Mouse (Mus musculus) limb, embryonic 12.5 days (tissue): ENCODE data around the gene Abhd18. TPM values are rescaled to one million over a fixed set of nuclear protein-coding genes. Genes with fewer than 3 reads are reported as not detected.
"Not testable (repeated sequence)": the region's sequence is repeated elsewhere in the genome, so short reads cannot be mapped to it uniquely, and the experiment has no call there.

Source experiments
- ATAC-seq: fragments of 200-750 bp; cut with Nextera tagmentation; 2 replicates; pipeline ENCODE4 v1.8.0; 2017; ENCODE audit warnings: low read depth, moderate TSS enrichment; ENCODE audit not compliant: insufficient number of reproducible peaks, insufficient read depth, low FRiP score, low TSS enrichment
- H3K27ac ChIP-seq: fragments of 300-500 bp; sonication (generic); 2 replicates; pipeline ENCODE4 v1.5.1; 2016; ENCODE audit warnings: mild to moderate bottlenecking, moderate library complexity
- H3K27me3 ChIP-seq: fragments of 300-500 bp; sonication (generic); 2 replicates; pipeline ENCODE4 v1.6.1; 2016; ENCODE audit warnings: mild to moderate bottlenecking, moderate library complexity
- H3K36me3 ChIP-seq: fragments of 300-500 bp; sonication (generic); 2 replicates; pipeline ENCODE4 v1.6.1; 2016; ENCODE audit warnings: mild to moderate bottlenecking, moderate library complexity
- H3K4me1 ChIP-seq: fragments of 300-500 bp; sonication (generic); replicated peaks from 2 replicates; pipeline ENCODE4 v1.6.1; 2016
- H3K4me2 ChIP-seq: fragments of 300-500 bp; sonication (generic); 2 replicates; pipeline ENCODE4 v1.6.1; 2016; ENCODE audit warnings: mild to moderate bottlenecking, moderate library complexity
- H3K4me3 ChIP-seq: fragments of 300-500 bp; sonication (generic); replicated peaks from 2 replicates; pipeline ENCODE4 v1.5.1; 2016; ENCODE audit warnings: mild to moderate bottlenecking
- H3K9ac ChIP-seq: fragments of 300-500 bp; sonication (generic); replicated peaks from 2 replicates; pipeline ENCODE4 v1.6.1; 2016; ENCODE audit warnings: mild to moderate bottlenecking, moderate library complexity
- H3K9me3 ChIP-seq: fragments of 300-500 bp; sonication (generic); 2 replicates; pipeline ENCODE4 v1.6.1; 2016; ENCODE audit warnings: mild to moderate bottlenecking, moderate library complexity
- WGBS: fragments of 180-500 bp; shearing (Covaris S2); methylation state at CpG from one replicate; pipeline ENCODE4 v1.1.7; 2016; 5-methylcytosine and 5-hydroxymethylcytosine counted together
- polyA plus RNA-seq: library from polyadenylated mRNA; unstranded; fragments of >200 nt; fragmentation: Nextera tagmentation; extraction: Ambion mirVana; gene quantifications from 2 replicates; pipeline ENCODE4 v1.2.1, GENCODE M21; 2016

Gene Abhd18
- polyA plus RNA-seq = 7.3 and 11.3 TPM in 2 replicates

- ATAC-seq, H3K9me3 ChIP-seq, H3K27me3 ChIP-seq, H3K36me3 ChIP-seq, H3K4me1 ChIP-seq: not testable (repeated sequence)
- Histone ChIP-seq H3K9ac (peak within 1 kb of the TSS; percentile 57), H3K4me2 (peak within 1 kb of the TSS; percentile 65), H3K4me3 (peak within 1 kb of the TSS; percentile 49), H3K27ac (peak within 1 kb of the TSS; percentile 74)
- WGBS = 0% methylated on average over 2 of the region's 4 CpGs
Measured at GRCm38 (mm10) chr3:40846957-40847017, at the start of gene Abhd18. Abhd18 (plus strand) TSS chr3:40846970.

GRCm38 (mm10) chr3:40798054-40798453, 48.7 kb upstream of the Abhd18 start:
- Histone ChIP-seq H3K4me2 (no peak overlapping the region), H3K36me3 (peaks cover 11% of the 10 kb centered on the region; the same call in 1 of the 2 replicates), H3K9me3 (no peaks in the 10 kb centered on the region), H3K27ac (no peak overlapping the region), H3K27me3 (no peaks in the 10 kb centered on the region), H3K9ac (no peak overlapping the region), H3K4me3 (no peak overlapping the region), H3K4me1 (peaks cover 12% of the 10 kb centered on the region)
- 79% methylated on average over 1 of the region's 1 CpGs for WGBS
- ATAC-seq = no peak

GRCm38 (mm10) chr3:40798500-40798899, 48.3 kb upstream of the Abhd18 start:
- Histone ChIP-seq H3K36me3 (peaks cover 11% of the 10 kb centered on the region; the same call in 1 of the 2 replicates), H3K27ac (no peak overlapping the region), H3K9me3 (no peaks in the 10 kb centered on the region), H3K4me2 (no peak overlapping the region), H3K9ac (no peak overlapping the region), H3K4me1 (peaks cover 12% of the 10 kb centered on the region), H3K4me3 (no peak overlapping the region), H3K27me3 (no peaks in the 10 kb centered on the region)
- WGBS = 41% methylated on average over 7 of the region's 7 CpGs
- no peak for ATAC-seq

- H3K27me3 ChIP-seq = no peaks in the 10 kb centered on the region
- peaks cover 12% of the 10 kb centered on the region for H3K4me1 ChIP-seq
- 3% methylated on average over 66 of the region's 66 CpGs for WGBS
- peak within 1 kb of the TSS; percentile 85 for H3K27ac ChIP-seq
- peaks cover 11% of the 10 kb centered on the region; the same call in 1 of the 2 replicates for H3K36me3 ChIP-seq
- peak; percentile 96 for ATAC-seq
- no peaks in the 10 kb centered on the region for H3K9me3 ChIP-seq
- peak within 1 kb of the TSS; percentile 87 for H3K9ac ChIP-seq
- H3K4me2 ChIP-seq = peak within 1 kb of the TSS; percentile 86
- peak within 1 kb of the TSS; percentile 95 for H3K4me3 ChIP-seq
Measured at GRCm38 (mm10) chr3:40799530-40800372, 47.0 kb upstream of the Abhd18 start, which contains the start of gene Plk4. Plk4 (plus strand) TSS chr3:40800019.

GRCm38 (mm10) chr3:40800373-40800823, 46.4 kb upstream of the Abhd18 start:
- no peaks in the 10 kb centered on the region for H3K9me3 ChIP-seq
- ATAC-seq = peak; percentile 86
- peak overlapping the region; percentile 87 for H3K9ac ChIP-seq
- H3K36me3 ChIP-seq = peaks cover 18% of the 10 kb centered on the region
- peaks cover 12% of the 10 kb centered on the region for H3K4me1 ChIP-seq
- H3K27me3 ChIP-seq = no peaks in the 10 kb centered on the region
- H3K4me3 ChIP-seq = peak overlapping the region; percentile 95
- H3K4me2 ChIP-seq = peak overlapping the region; percentile 86
- under 1% methylated on average over 37 of the region's 37 CpGs for WGBS
- H3K27ac ChIP-seq = peak overlapping the region; percentile 85

GRCm38 (mm10) chr3:40806871-40807270, 39.9 kb upstream of the Abhd18 start:
- H3K36me3 ChIP-seq = peaks cover 59% of the 10 kb centered on the region
- no peak for ATAC-seq
- H3K27me3 ChIP-seq = no peaks in the 10 kb centered on the region
- no peaks in the 10 kb centered on the region for H3K4me1 ChIP-seq
- no peak overlapping the region for H3K4me2 ChIP-seq
- no peak overlapping the region for H3K4me3 ChIP-seq
- no peak overlapping the region for H3K9ac ChIP-seq
- no peaks in the 10 kb centered on the region for H3K9me3 ChIP-seq
- no peak overlapping the region for H3K27ac ChIP-seq
- 53% methylated on average over 2 of the region's 2 CpGs for WGBS

- Histone ChIP-seq H3K4me3 (no peak overlapping the region), H3K27me3 (no peaks in the 10 kb centered on the region), H3K9me3 (no peaks in the 10 kb centered on the region), H3K9ac (no peak overlapping the region), H3K36me3 (peaks cover 66% of the 10 kb centered on the region), H3K27ac (no peak overlapping the region), H3K4me2 (no peak overlapping the region), H3K4me1 (no peaks in the 10 kb centered on the region)
- 94% methylated on average over 10 of the region's 10 CpGs for WGBS
- ATAC-seq = no peak
Measured at GRCm38 (mm10) chr3:40808686-40809085, 38.1 kb upstream of the Abhd18 start.

- no peak for ATAC-seq
- H3K9me3 ChIP-seq = no peaks in the 10 kb centered on the region
- peaks cover 76% of the 10 kb centered on the region for H3K36me3 ChIP-seq
- no peak overlapping the region for H3K4me2 ChIP-seq
- no peak overlapping the region for H3K9ac ChIP-seq
- no peak overlapping the region for H3K27ac ChIP-seq
- 91% methylated on average over 2 of the region's 2 CpGs for WGBS
- H3K4me1 ChIP-seq = no peaks in the 10 kb centered on the region
- H3K27me3 ChIP-seq = no peaks in the 10 kb centered on the region
- H3K4me3 ChIP-seq = no peak overlapping the region
Measured at GRCm38 (mm10) chr3:40809894-40810293, 36.9 kb upstream of the Abhd18 start.

- Histone ChIP-seq H3K27me3 (no peaks in the 10 kb centered on the region), H3K4me3 (no peak overlapping the region), H3K9me3 (no peaks in the 10 kb centered on the region), H3K4me1 (no peaks in the 10 kb centered on the region), H3K9ac (no peak overlapping the region), H3K4me2 (no peak overlapping the region), H3K27ac (no peak overlapping the region), H3K36me3 (peaks cover 77% of the 10 kb centered on the region)
- no peak for ATAC-seq
- WGBS = 92% methylated on average over 2 of the region's 2 CpGs
Measured at GRCm38 (mm10) chr3:40813275-40813674, 33.5 kb upstream of the Abhd18 start.

- H3K9ac ChIP-seq, H3K36me3 ChIP-seq, H3K9me3 ChIP-seq, H3K4me3 ChIP-seq, H3K4me1 ChIP-seq, H3K27me3 ChIP-seq, ATAC-seq, H3K27ac ChIP-seq: not testable (repeated sequence)
- H3K4me2 ChIP-seq = peak overlapping the region; percentile 65
- 80% methylated on average over 6 of the region's 6 CpGs for WGBS
Measured at GRCm38 (mm10) chr3:40845521-40845920, 1.2 kb upstream of the Abhd18 start.

- WGBS = under 1% methylated on average over 39 of the region's 39 CpGs
- ATAC-seq = peak; percentile 98
- Histone ChIP-seq H3K27ac (peak within 1 kb of the TSS; percentile 74), H3K4me2 (peak within 1 kb of the TSS; percentile 65), H3K4me3 (peak within 1 kb of the TSS; percentile 49), H3K9ac (peak within 1 kb of the TSS; percentile 57)
- not testable (repeated sequence) for H3K27me3 ChIP-seq, H3K36me3 ChIP-seq, H3K4me1 ChIP-seq, H3K9me3 ChIP-seq
Measured at GRCm38 (mm10) chr3:40846473-40846956, 255 bp upstream of the Abhd18 start, which contains the start of gene Mfsd8. Mfsd8 (minus strand) TSS chr3:40846886.

- not testable (repeated sequence) for H3K27me3 ChIP-seq, H3K36me3 ChIP-seq, H3K27ac ChIP-seq, H3K9me3 ChIP-seq, ATAC-seq, H3K4me1 ChIP-seq
- Histone ChIP-seq H3K4me3 (peak overlapping the region; percentile 49), H3K4me2 (peak overlapping the region; percentile 65), H3K9ac (peak overlapping the region; percentile 44)
- WGBS = under 1% methylated on average over 18 of the region's 21 CpGs
Measured at GRCm38 (mm10) chr3:40847018-40847417, 248 bp downstream of the Abhd18 start.
